Mouse (Mus musculus): ENCODE results near the gene Cd151.

GRCm38 (mm10) chr7:141466045-141466394 lies 1.2 kb upstream of the Cd151 start:
- no peak for TF ChIP-seq CTCF (IDR thresholded peaks at IDR 0.05)
- TF ChIP-seq EP300 (IDR thresholded peaks at IDR 0.05) = no peak

All from lung, postnatal 0 days (tissue).